Mouse (Mus musculus) liver, adult 2 months (tissue): ENCODE results near the gene Uchl3.

Experiments
- CTCF ChIP-seq: fragments of 200-500 bp; IDR thresholded peaks from 2 replicates; pipeline ENCODE4 v1.5.1; 2011; ENCODE audit warnings: low read depth, low read length, control low read depth
- POLR2A ChIP-seq: fragments of 200-500 bp; IDR thresholded peaks from 2 replicates; pipeline ENCODE4 v1.6.1; 2011; ENCODE audit warnings: low read length, control low read depth; ENCODE audit not compliant: insufficient read depth; ENCODE audit errors: extremely low read depth

- TF ChIP-seq CTCF (no peak), POLR2A (no peak)
These were observed 80.0 kb downstream of the Uchl3 start for GRCm38 (mm10) chr14:101733542-101734303.
